Mouse (Mus musculus) heart, adult 2 months (tissue): ENCODE data around the gene Zfp706. TPM values are rescaled to one million over a fixed set of nuclear protein-coding genes. Genes with fewer than 3 reads are reported as not detected.

Experiments used
- DNase-seq, 2 experiments: peaks; one replicate each; pipeline ENCODE4 v3.0.0; 2021
- H3K27ac ChIP-seq: fragments of 200-600 bp; 2 replicates; pipeline ENCODE4 v1.8.1; 2022
- H3K27me3 ChIP-seq: fragments of 200-500 bp; 2 replicates; pipeline ENCODE4 v1.6.1; 2012; ENCODE audit warnings: mild to moderate bottlenecking, low read length, inconsistent platforms, mixed read lengths; ENCODE audit not compliant: control insufficient read depth, insufficient read depth
- H3K36me3 ChIP-seq: fragments of 200-500 bp; 2 replicates; pipeline ENCODE4 v1.6.1; 2012; ENCODE audit warnings: low read length, inconsistent platforms; ENCODE audit not compliant: control insufficient read depth, insufficient read depth
- H3K4me1 ChIP-seq: fragments of 200-500 bp; 2 replicates; pipeline ENCODE4 v1.6.1; 2011; ENCODE audit warnings: low read length; ENCODE audit not compliant: control insufficient read depth, insufficient read depth
- H3K4me3 ChIP-seq: fragments of 200-600 bp; 2 replicates; pipeline ENCODE4 v1.8.1; 2022
- H3K79me2 ChIP-seq: fragments of 200-500 bp; replicated peaks from 2 replicates; pipeline ENCODE4 v1.6.1; 2012; ENCODE audit warnings: mild to moderate bottlenecking, inconsistent platforms, low read length, moderate library complexity, mixed read lengths; ENCODE audit not compliant: control insufficient read depth, insufficient read depth
- H3K9ac ChIP-seq: fragments of 200-500 bp; 2 replicates; pipeline ENCODE4 v1.6.1; 2012; ENCODE audit warnings: low read depth, mild to moderate bottlenecking, control low read depth, inconsistent platforms, low read length, mixed read lengths
- CTCF ChIP-seq: fragments of 200-600 bp; IDR thresholded peaks from 2 replicates; pipeline ENCODE4 v1.8.1; 2022; ENCODE audit warnings: antibody characterized with exemption, mild to moderate bottlenecking, moderate library complexity
- EP300 ChIP-seq: fragments of 200-500 bp; IDR thresholded peaks from 2 replicates; pipeline ENCODE4 v1.6.1; 2011; ENCODE audit warnings: low read depth, low read length, control low read depth; ENCODE audit not compliant: insufficient read depth
- POLR2A ChIP-seq: fragments of 200-500 bp; IDR thresholded peaks from 2 replicates; pipeline ENCODE4 v1.6.1; 2011; ENCODE audit warnings: mild to moderate bottlenecking, low read depth, low read length, control low read depth; ENCODE audit not compliant: insufficient read depth
- WGBS: fragments of 180-500 bp; shearing (Covaris S2); methylation state at CpG from one replicate; pipeline ENCODE4 v1.1.7; 2018; 5-methylcytosine and 5-hydroxymethylcytosine counted together
- intact Hi-C: fragments of 180-260 bp; cut with DNase I; formaldehyde crosslinking; loops from one replicate; pipeline ENCODE4 v1.15.1; 2025
- polyA plus RNA-seq: library from polyadenylated mRNA; depleted of rRNA; stranded (reverse); fragments of >200 nt; gene quantifications from 2 replicates; pipeline ENCODE4 v1.2.3, GENCODE M21; 2012
- total RNA-seq, 2 experiments: library from RNA; stranded (reverse); gene quantifications; 2 replicates each; pipeline ENCODE4 v1.2.3; 2021

Zfp706 gene
- total and polyA plus RNA-seq, 3 experiments, result 61.1 to 240 (median 205) TPM

DNA sequence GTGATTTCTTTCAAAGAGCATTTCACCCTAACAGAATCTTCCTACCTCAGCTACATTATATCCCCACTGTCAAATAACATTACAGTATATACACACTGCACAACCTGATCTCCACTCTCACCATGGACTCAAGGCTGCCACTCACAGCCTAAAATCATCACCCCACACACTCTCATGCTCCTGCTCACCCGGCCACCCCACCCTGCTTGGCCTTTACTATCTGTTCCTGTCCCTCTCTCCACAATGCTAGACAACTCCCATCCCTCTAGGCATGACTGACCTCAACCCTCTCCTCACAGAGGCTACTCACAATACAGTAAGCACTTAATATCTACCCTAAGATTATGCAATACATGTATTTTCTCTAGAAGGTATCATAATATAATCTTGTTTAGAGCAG lies 12.9 kb downstream of the Zfp706 start:
- no peaks in the 10 kb centered on the region for H3K27me3 ChIP-seq
- 63% methylated on average over 1 of the region's 1 CpGs for WGBS
- DNase-seq, result no peak
- H3K36me3 ChIP-seq, result peaks cover 13% of the 10 kb centered on the region
- intact Hi-C loops, result no loop called here
- H3K4me1 ChIP-seq, result no peaks in the 10 kb centered on the region; the same call in 1 of the 2 replicates
- H3K9ac ChIP-seq, result no peak overlapping the region
- H3K4me3 ChIP-seq, result no peak overlapping the region
- TF ChIP-seq CTCF (no peak), EP300 (no peak), POLR2A (no peak)
- no peaks in the 10 kb centered on the region for H3K79me2 ChIP-seq
- H3K27ac ChIP-seq, result no peak overlapping the region

DNA sequence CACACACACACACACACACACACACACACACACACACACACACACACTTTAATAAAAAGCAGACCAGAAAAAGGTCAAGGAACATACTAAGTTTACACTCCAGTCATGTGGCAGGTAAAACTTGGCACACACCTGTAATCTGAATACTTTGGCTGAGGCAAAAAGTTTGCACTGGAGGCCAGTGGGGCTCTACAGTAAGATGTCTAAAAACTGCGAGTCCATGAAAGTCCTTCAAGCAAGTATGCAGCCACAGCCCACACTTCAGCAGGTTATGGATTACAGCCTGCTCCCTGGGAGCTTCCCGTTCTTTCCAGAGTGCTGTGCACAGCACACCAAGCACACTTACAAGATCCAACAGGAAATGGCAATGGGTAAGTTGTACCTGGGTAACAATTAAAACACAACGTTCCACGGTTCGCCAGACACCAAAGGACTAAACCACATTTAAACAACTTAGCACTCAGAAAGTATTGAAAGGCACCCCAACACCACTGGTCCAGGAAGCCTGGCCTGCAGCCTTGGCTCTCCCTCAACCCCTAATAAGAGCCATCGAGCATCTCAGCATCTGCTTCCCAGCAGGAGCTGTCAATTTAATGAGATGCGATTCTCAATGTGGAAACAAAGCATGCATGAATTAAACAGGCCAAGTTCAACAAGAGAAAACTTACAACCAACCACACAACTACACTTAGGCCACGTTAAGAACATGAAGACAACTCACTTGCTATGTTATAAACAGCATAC lies 14.0 kb downstream of the Zfp706 start:
- Histone ChIP-seq H3K4me3 (no peak overlapping the region), H3K27ac (no peak overlapping the region), H3K4me1 (no peaks in the 10 kb centered on the region), H3K27me3 (no peaks in the 10 kb centered on the region), H3K9ac (no peak overlapping the region), H3K79me2 (no peaks in the 10 kb centered on the region), H3K36me3 (peaks cover 9% of the 10 kb centered on the region)
- TF ChIP-seq EP300, result no peak
- TF ChIP-seq POLR2A, result no peak
- no peak for TF ChIP-seq CTCF
- intact Hi-C loops, result no loop called here
- 80% methylated on average over 8 of the region's 8 CpGs for WGBS
- no peak for DNase-seq

DNA sequence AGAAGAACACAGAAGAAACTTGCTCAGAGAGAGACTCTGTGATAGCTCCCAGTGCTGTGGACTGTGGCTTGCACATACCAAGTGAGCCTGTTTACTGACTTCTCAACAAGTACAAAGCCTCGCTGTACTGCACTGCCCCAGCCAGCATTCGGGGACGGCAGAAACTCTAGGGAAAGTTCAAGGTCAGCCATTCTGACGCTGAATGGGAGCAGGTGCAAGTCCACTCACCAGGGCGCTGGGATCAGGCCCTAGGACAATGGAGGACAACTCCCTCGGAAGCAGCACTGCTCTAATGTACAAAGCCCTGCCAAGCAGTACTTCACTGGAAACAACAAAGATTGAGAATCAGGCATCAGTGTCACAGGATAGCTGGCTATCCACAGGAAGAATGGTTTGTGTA lies 16.2 kb downstream of the Zfp706 start:
- no peak for TF ChIP-seq EP300
- Histone ChIP-seq H3K27me3 (no peaks in the 10 kb centered on the region), H3K36me3 (no peaks in the 10 kb centered on the region), H3K79me2 (no peaks in the 10 kb centered on the region), H3K27ac (no peak overlapping the region; the same call in 1 of the 2 replicates), H3K4me1 (peaks cover 2% of the 10 kb centered on the region), H3K9ac (no peak overlapping the region), H3K4me3 (no peak overlapping the region)
- intact Hi-C loops, result no loop called here
- DNase-seq, result no peak
- WGBS, result 36% methylated on average over 6 of the region's 6 CpGs

DNA sequence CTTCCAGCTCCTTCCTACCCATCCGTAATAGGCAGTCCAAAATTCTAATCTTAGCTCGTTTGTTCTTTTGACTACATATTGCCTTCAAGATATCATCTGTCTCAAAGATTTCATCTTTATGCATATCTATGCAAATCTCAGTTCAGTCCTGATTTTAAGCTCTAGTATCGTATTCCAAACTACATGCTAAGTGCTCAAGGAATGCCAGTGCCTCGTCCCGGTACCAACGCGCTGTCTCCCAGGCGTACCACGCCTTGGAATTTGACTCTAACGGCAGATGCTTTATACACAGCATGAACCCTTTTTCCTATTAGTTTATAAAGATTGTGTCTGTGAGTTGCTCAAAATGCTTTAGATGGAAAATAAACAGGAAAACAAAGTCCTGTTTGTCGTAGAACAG lies 17.7 kb downstream of the Zfp706 start:
- intact Hi-C loops, result no loop called here
- TF ChIP-seq CTCF (no peak), POLR2A (no peak), EP300 (no peak)

DNA sequence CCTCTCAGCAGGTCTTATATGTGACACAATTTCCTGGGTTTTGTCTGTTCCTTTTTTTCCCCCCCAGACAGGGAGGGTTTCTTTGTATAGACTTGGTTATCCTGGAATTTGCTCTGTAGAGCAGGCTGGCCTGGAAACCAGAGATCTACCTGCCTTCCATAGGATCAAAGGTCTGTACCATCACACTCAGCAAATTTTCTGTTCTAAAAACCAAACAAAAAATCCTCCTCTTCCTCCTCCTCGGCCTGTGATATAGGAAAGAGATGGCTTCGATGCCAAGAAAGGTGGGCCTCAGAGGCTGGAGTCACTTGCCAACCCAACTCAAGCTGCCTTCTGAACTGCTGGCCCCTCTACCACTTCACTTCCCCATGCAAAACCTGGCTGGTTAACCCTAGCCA lies 18.9 kb downstream of the Zfp706 start:
- WGBS, result 78% methylated on average over 2 of the region's 2 CpGs

More for the DNA sequence above, 17.7 kb downstream of the Zfp706 start:
- 85% methylated on average over 11 of the region's 11 CpGs for WGBS
- Histone ChIP-seq H3K27ac (no peak overlapping the region), H3K9ac (no peak overlapping the region), H3K79me2 (no peaks in the 10 kb centered on the region), H3K4me1 (peaks cover 5% of the 10 kb centered on the region), H3K36me3 (no peaks in the 10 kb centered on the region), H3K27me3 (no peaks in the 10 kb centered on the region), H3K4me3 (no peak overlapping the region)
- DNase-seq, result no peak

DNA sequence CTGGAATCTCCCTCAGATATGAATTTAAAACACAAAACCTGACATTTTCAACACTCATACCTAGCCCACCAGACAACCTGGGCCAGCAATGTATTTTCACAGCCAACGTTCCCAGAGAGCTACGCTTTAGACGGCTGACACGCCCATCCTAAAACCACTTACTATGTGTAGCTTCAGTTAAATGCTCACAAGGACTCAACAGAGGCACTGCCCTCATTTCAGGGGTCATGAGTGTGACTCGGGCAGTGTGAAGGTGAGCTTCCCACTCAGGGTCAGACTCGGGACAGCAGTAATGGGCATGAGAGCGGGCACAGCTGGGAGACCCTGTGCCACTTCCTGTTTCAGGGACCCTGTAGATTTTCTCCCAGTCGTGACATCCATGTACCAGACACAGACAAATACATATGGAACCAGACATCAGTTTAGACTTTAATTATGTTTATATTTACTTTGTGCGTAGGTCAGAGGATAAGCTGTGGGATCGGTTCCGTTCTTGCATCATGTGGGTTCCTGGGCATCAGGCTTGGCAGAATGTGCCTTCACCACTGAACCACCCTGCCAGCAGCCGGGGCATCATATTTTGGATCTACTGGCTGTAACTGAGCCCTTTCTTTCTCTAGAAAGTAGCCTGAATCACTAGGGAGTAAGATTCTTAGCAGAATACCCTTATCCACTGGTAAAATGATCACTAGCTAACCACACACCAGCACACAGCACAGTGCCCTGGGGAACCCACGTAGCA lies 19.4 kb downstream of the Zfp706 start:
- no peaks in the 10 kb centered on the region for H3K36me3 ChIP-seq
- no peaks in the 10 kb centered on the region for H3K79me2 ChIP-seq
- DNase-seq, result no peak
- intact Hi-C loops, result no loop called here
- peaks cover 6% of the 10 kb centered on the region for H3K4me1 ChIP-seq
- TF ChIP-seq EP300 (no peak), CTCF (no peak), POLR2A (no peak)
- WGBS, result 75% methylated on average over 13 of the region's 13 CpGs
- peak overlapping the region; percentile 84 for H3K27ac ChIP-seq
- 0 out of 2 replicates have a peak overlapping the region, but pooled peaks have one; percentile 6 for H3K9ac ChIP-seq
- H3K4me3 ChIP-seq, result no peak overlapping the region
- H3K27me3 ChIP-seq, result no peaks in the 10 kb centered on the region

More for the DNA sequence above, 18.9 kb downstream of the Zfp706 start:
- peaks cover 6% of the 10 kb centered on the region for H3K4me1 ChIP-seq
- no peak overlapping the region; the same call in 1 of the 2 replicates for H3K27ac ChIP-seq
- no peaks in the 10 kb centered on the region for H3K36me3 ChIP-seq
- TF ChIP-seq CTCF, result no peak
- no peak for TF ChIP-seq EP300
- H3K79me2 ChIP-seq, result no peaks in the 10 kb centered on the region
- H3K4me3 ChIP-seq, result no peak overlapping the region
- DNase-seq, result no peak
- intact Hi-C loops, result no loop called here
- no peak overlapping the region for H3K9ac ChIP-seq
- H3K27me3 ChIP-seq, result no peaks in the 10 kb centered on the region
